Mouse (Mus musculus): Measurements from ENCODE around the gene Shroom4.

GRCm38 (mm10) chrX:6368822-6369221 is 30.8 kb upstream of the Shroom4 start:
- TF ChIP-seq CTCF (IDR thresholded peaks at IDR 0.05): no peak
- TF ChIP-seq EP300 (IDR thresholded peaks at IDR 0.05): no peak
